Mouse (Mus musculus): ENCODE results near the gene Cuedc2. TPM values are rescaled to one million over a fixed set of nuclear protein-coding genes. Genes with fewer than 3 reads are reported as not detected.

The Cuedc2 gene
- total RNA-seq, 4 experiments from 2014 or later, result 77.2 to 109 (median 89.6) TPM

GRCm38 (mm10) chr19:46306751-46307289 lies 31.7 kb downstream of the Cuedc2 start:
- DNase-seq, result no peak

- DNase-seq, result no peak
Measured at GRCm38 (mm10) chr19:46306268-46306610, 32.3 kb downstream of the Cuedc2 start.

- peak; percentile 80 for DNase-seq
Measured at GRCm38 (mm10) chr19:46305432-46306267, 32.9 kb downstream of the Cuedc2 start.

- no peak for DNase-seq
Measured at GRCm38 (mm10) chr19:46304908-46305333, 33.6 kb downstream of the Cuedc2 start.

GRCm38 (mm10) chr19:46304216-46304841 lies 34.2 kb downstream of the Cuedc2 start, which contains the start of gene Nfkb2:
Gene Nfkb2, plus strand, starts transcription at chr19:46304320.
- DNase-seq, result peak; percentile 96

- no peak for DNase-seq
Measured at GRCm38 (mm10) chr19:46303251-46304215, 35.0 kb downstream of the Cuedc2 start.

GRCm38 (mm10) chr19:46302551-46302950 lies 36.0 kb downstream of the Cuedc2 start:
- no peak for DNase-seq

- DNase-seq, result no peak
Measured at GRCm38 (mm10) chr19:46300294-46301045, 38.0 kb downstream of the Cuedc2 start.

- DNase-seq, result no peak
Measured at GRCm38 (mm10) chr19:46296938-46297337, 41.6 kb downstream of the Cuedc2 start.

- DNase-seq, result no peak
Measured at GRCm38 (mm10) chr19:46290535-46291105, 47.9 kb downstream of the Cuedc2 start.

- DNase-seq, result no peak
Measured at GRCm38 (mm10) chr19:46287566-46287965, 50.9 kb downstream of the Cuedc2 start.

- DNase-seq, result no peak
Measured at GRCm38 (mm10) chr19:46286926-46287325, 51.6 kb downstream of the Cuedc2 start.

GRCm38 (mm10) chr19:46286047-46286446 lies 52.5 kb downstream of the Cuedc2 start:
- DNase-seq, result no peak

GRCm38 (mm10) chr19:46285631-46286030 lies 52.9 kb downstream of the Cuedc2 start:
- DNase-seq, result no peak

- no peak for DNase-seq
Measured at GRCm38 (mm10) chr19:46284686-46285085, 53.8 kb downstream of the Cuedc2 start.

- DNase-seq, result no peak
Measured at GRCm38 (mm10) chr19:46282081-46282849, 56.2 kb downstream of the Cuedc2 start.
